ENCODE assay signal across 11 mouse cellular contexts in genomic region chr3:126598881-126599280, GRCm38 (mm10). TPM values are rescaled to one million over a fixed set of nuclear protein-coding genes. Genes with fewer than 3 reads are reported as not detected.
DNase-seq lines count a peak whose midpoint lies in the region; ATAC-seq lines count a peak whose summit lies in the region.
"Had no signal": no experiment of that assay in that cellular context is flagged by ENCODE, and none has a peak within 500 bp of the region (broad histone marks: within the 10 kb centered on the region; RNA-seq: fewer than 3 reads in every experiment).

No protein-coding gene starts in this region.

- no peaks in the 10 kb centered on the region for H3K9me3 ChIP-seq in heart, embryonic 16.5 days (replicated peaks; ENCODE audit: control insufficient read depth, low read length)
- H3K9me3 ChIP-seq in embryonic facial prominence, embryonic 12.5 days: no peaks in the 10 kb centered on the region
- no peaks in the 10 kb centered on the region for H3K9me3 ChIP-seq in hindbrain, embryonic 12.5 days (replicated peaks)
- H3K9me3 ChIP-seq in midbrain, embryonic 14.5 days (ENCODE audit: control insufficient read depth, low read length): no peaks in the 10 kb centered on the region
- H3K9me3 ChIP-seq: liver, embryonic 15.5 days had no signal

- no peak for ATAC-seq in heart, embryonic 16.5 days (replicated peaks; ENCODE audit: extremely low read depth, insufficient read depth, low FRiP score)
- no peak for ATAC-seq in embryonic facial prominence, embryonic 12.5 days (ENCODE audit: insufficient number of reproducible peaks, insufficient read depth, low FRiP score, low TSS enrichment)
- ATAC-seq in hindbrain, embryonic 12.5 days (ENCODE audit: low FRiP score): no peak
- no peak for ATAC-seq in midbrain, embryonic 14.5 days (ENCODE audit: low FRiP score, low TSS enrichment)

- no peak overlapping the region for H3K27ac ChIP-seq in heart, embryonic 16.5 days (ENCODE audit: low read length)
- H3K27ac ChIP-seq in embryonic facial prominence, embryonic 12.5 days: no peak overlapping the region
- H3K27ac ChIP-seq in hindbrain, embryonic 12.5 days: no peak overlapping the region
- no peak overlapping the region for H3K27ac ChIP-seq in midbrain, embryonic 14.5 days (replicated peaks; ENCODE audit: low read depth, low read length)
- H3K27ac ChIP-seq: liver, embryonic 15.5 days had no signal

- H3K4me3 ChIP-seq in heart, embryonic 16.5 days (ENCODE audit: low read length): peak overlapping the region; percentile 93
- no peak overlapping the region for H3K4me3 ChIP-seq in embryonic facial prominence, embryonic 12.5 days
- no peak overlapping the region for H3K4me3 ChIP-seq in hindbrain, embryonic 12.5 days
- peak overlapping the region; percentile 85 for H3K4me3 ChIP-seq in midbrain, embryonic 14.5 days (replicated peaks; ENCODE audit: low read depth, low read length)

- 30% methylated on average over 3 of the region's 3 CpGs for WGBS in heart, embryonic 16.5 days
- 49% methylated on average over 3 of the region's 3 CpGs for WGBS in embryonic facial prominence, embryonic 12.5 days
- 60% methylated on average over 3 of the region's 3 CpGs for WGBS in hindbrain, embryonic 12.5 days
- 66% methylated on average over 3 of the region's 3 CpGs for WGBS in midbrain, embryonic 14.5 days

- intact Hi-C loops in heart, postnatal 36 days (cut with DNase I): loop anchor here (2.0 to 10.0 kb wide), 3 partner anchors 16 to 554 kb away; no protein-coding TSS in a partner anchor
- intact Hi-C loops in gastrocnemius, postnatal 36 days (cut with DNase I): no loop called here

- no peaks in the 10 kb centered on the region for H3K27me3 ChIP-seq in heart, embryonic 16.5 days (ENCODE audit: control insufficient read depth, insufficient read depth, low read length)
- H3K27me3 ChIP-seq in embryonic facial prominence, embryonic 12.5 days: no peaks in the 10 kb centered on the region
- H3K27me3 ChIP-seq in hindbrain, embryonic 12.5 days: no peaks in the 10 kb centered on the region
- H3K27me3 ChIP-seq in midbrain, embryonic 14.5 days (ENCODE audit: control insufficient read depth, insufficient read depth, low read length): no peaks in the 10 kb centered on the region

- no peak for DNase-seq in heart, postnatal 36 days
- DNase-seq in midbrain, embryonic 14.5 days: no peak
- no peak for DNase-seq in urinary bladder, postnatal 25 days (ENCODE audit: low spot score)
- no peak for DNase-seq in thymus, postnatal 0 days (ENCODE audit: low spot score)
- no peak for DNase-seq in gastrocnemius, postnatal 36 days
- DNase-seq: adrenal gland, adult 8-10 months; kidney, adult 2 months had no signal

- H3K4me2 ChIP-seq in heart, embryonic 16.5 days (ENCODE audit: low read depth, low read length): peak overlapping the region; percentile 98
- H3K4me2 ChIP-seq in embryonic facial prominence, embryonic 12.5 days (replicated peaks): peak overlapping the region; percentile 81; the same call in 1 of the 2 replicates
- H3K4me2 ChIP-seq in hindbrain, embryonic 12.5 days (replicated peaks): peak overlapping the region; percentile 91; the same call in 1 of the 2 replicates
- H3K4me2 ChIP-seq in midbrain, embryonic 14.5 days (ENCODE audit: low read length): peak overlapping the region; percentile 91

- peaks cover 15% of the 10 kb centered on the region for H3K4me1 ChIP-seq in heart, embryonic 16.5 days (ENCODE audit: control insufficient read depth, insufficient read depth, low read length)
- H3K4me1 ChIP-seq in embryonic facial prominence, embryonic 12.5 days: 0 out of 2 replicates have a peak, but pooled peaks cover 3% of the 10 kb centered on the region
- no peaks in the 10 kb centered on the region; the same call in 1 of the 2 replicates for H3K4me1 ChIP-seq in hindbrain, embryonic 12.5 days
- H3K4me1 ChIP-seq in midbrain, embryonic 14.5 days (ENCODE audit: control insufficient read depth, insufficient read depth, low read length): 0 out of 2 replicates have a peak, but pooled peaks cover 3% of the 10 kb centered on the region

- H3K36me3 ChIP-seq in heart, embryonic 16.5 days (ENCODE audit: control insufficient read depth, insufficient read depth): peaks cover 13% of the 10 kb centered on the region
- H3K36me3 ChIP-seq in embryonic facial prominence, embryonic 12.5 days: 0 out of 2 replicates have a peak, but pooled peaks cover 3% of the 10 kb centered on the region
- H3K36me3 ChIP-seq in hindbrain, embryonic 12.5 days: no peaks in the 10 kb centered on the region
- H3K36me3 ChIP-seq in midbrain, embryonic 14.5 days (ENCODE audit: control insufficient read depth, insufficient read depth, low read length): no peaks in the 10 kb centered on the region
- H3K36me3 ChIP-seq: liver, embryonic 15.5 days had no signal

- H3K9ac ChIP-seq in heart, embryonic 16.5 days (ENCODE audit: low read length): peak overlapping the region; percentile 97
- no peak overlapping the region for H3K9ac ChIP-seq in embryonic facial prominence, embryonic 12.5 days
- H3K9ac ChIP-seq in hindbrain, embryonic 12.5 days: no peak overlapping the region
- H3K9ac ChIP-seq in midbrain, embryonic 14.5 days (replicated peaks; ENCODE audit: low read length): no peak overlapping the region
- H3K9ac ChIP-seq: liver, embryonic 15.5 days had no signal

RNA-seq across cellular contexts. Expression of gene Camk2d, which starts 2.8 kb away (rescaled TPM):
- polyA plus RNA-seq in heart, embryonic 16.5 days (2015; fragmentation: Nextera tagmentation; extraction: Ambion mirVana): 111 and 112 TPM in 2 replicates
- total RNA-seq in heart, postnatal 36 days (2021): 100 to 1,000 TPM; 138 to 147 TPM
- polyA plus RNA-seq in embryonic facial prominence, embryonic 12.5 days (2016; fragmentation: Nextera tagmentation; extraction: Ambion mirVana): 24.1 and 25.0 TPM in 2 replicates
- polyA plus RNA-seq in hindbrain, embryonic 12.5 days (2016; fragmentation: Nextera tagmentation; extraction: Ambion mirVana): 29.7 and 31.0 TPM in 2 replicates
- 51.5 and 58.7 TPM in 2 replicates for polyA plus RNA-seq in midbrain, embryonic 14.5 days (2014; fragmentation: Nextera tagmentation; extraction: Ambion mirVana)
- 30.5 and 39.5 TPM in 2 replicates for polyA plus RNA-seq in thymus, postnatal 0 days (2015; fragmentation: Nextera tagmentation; extraction: Ambion mirVana)
- total RNA-seq in gastrocnemius, postnatal 36 days (2021): 10 to 100 TPM; 57.7 to 70.2 TPM

Comparison
In these comparisons a context has a peak if more than half of its experiments do, and no peak if none do; other contexts are left out.
1. H3K4me3 ChIP-seq: peak in heart, embryonic 16.5 days (single experiment) and midbrain, embryonic 14.5 days (single experiment); none in embryonic facial prominence, embryonic 12.5 days (single experiment) and hindbrain, embryonic 12.5 days (single experiment).
2. Peak in every context shown above with its lines, with median percentiles within 50 percentile points of each other: H3K4me2 ChIP-seq.